Mouse (Mus musculus) liver, postnatal 0 days (tissue): ENCODE data around the gene 1700006A11Rik. TPM values are rescaled to one million over a fixed set of nuclear protein-coding genes. Genes with fewer than 3 reads are reported as not detected.
"Not testable (repeated sequence)": the region's sequence is repeated elsewhere in the genome, so short reads cannot be mapped to it uniquely, and the experiment has no call there.

Experiments
- ATAC-seq: fragments of 200-750 bp; cut with Nextera tagmentation; 2 replicates; pipeline ENCODE4 v1.8.0; 2017; ENCODE audit warnings: mild to moderate bottlenecking, moderate library complexity
- DNase-seq: peaks from one replicate; pipeline ENCODE4 v3.0.0-alpha.2; 2016
- H3K27ac ChIP-seq: fragments of 300-500 bp; sonication (generic); 2 replicates; pipeline ENCODE4 v1.5.1; 2014; ENCODE audit warnings: antibody characterized with exemption, moderate library complexity, mild to moderate bottlenecking, low read depth
- H3K27me3 ChIP-seq: fragments of 300-500 bp; sonication (generic); 2 replicates; pipeline ENCODE4 v1.6.1; 2014; ENCODE audit warnings: low read length, control low read depth, mixed read lengths; ENCODE audit not compliant: insufficient read depth
- H3K36me3 ChIP-seq: fragments of 300-500 bp; sonication (generic); replicated peaks from 2 replicates; pipeline ENCODE4 v1.6.1; 2014; ENCODE audit warnings: mild to moderate bottlenecking, control low read depth, low read length, moderate library complexity, mixed read lengths; ENCODE audit not compliant: insufficient read depth
- H3K4me1 ChIP-seq: fragments of 300-500 bp; sonication (generic); 2 replicates; pipeline ENCODE4 v1.6.1; 2014; ENCODE audit warnings: antibody characterized with exemption, mild to moderate bottlenecking, control low read depth; ENCODE audit not compliant: insufficient read depth
- H3K4me2 ChIP-seq: fragments of 300-500 bp; sonication (generic); 2 replicates; pipeline ENCODE4 v1.6.1; 2014; ENCODE audit warnings: low read depth, mild to moderate bottlenecking, low read length, moderate library complexity, mixed read lengths
- H3K4me3 ChIP-seq: fragments of 300-500 bp; sonication (generic); 2 replicates; pipeline ENCODE4 v1.5.1; 2014; ENCODE audit warnings: low read depth, low read length
- H3K9ac ChIP-seq: fragments of 300-500 bp; sonication (generic); replicated peaks from 2 replicates; pipeline ENCODE4 v1.6.1; 2014; ENCODE audit warnings: mild to moderate bottlenecking, moderate library complexity
- H3K9me3 ChIP-seq: fragments of 300-500 bp; sonication (generic); 2 replicates; pipeline ENCODE4 v1.6.1; 2016; ENCODE audit warnings: mild to moderate bottlenecking, control low read depth, low read length, mixed read lengths
- CTCF ChIP-seq: sonication (generic); IDR thresholded peaks from 2 replicates; pipeline ENCODE4 v1.5.1; 2016; ENCODE audit warnings: antibody characterized with exemption, low read depth
- EP300 ChIP-seq: IDR thresholded peaks from 2 replicates; pipeline ENCODE4 v1.6.1; 2016; ENCODE audit warnings: antibody characterized with exemption, low read depth, mild to moderate bottlenecking
- WGBS: fragments of 180-500 bp; shearing (Covaris S2); extraction: QIAGEN DNeasy Blood & Tissue Kit; methylation state at CpG from one replicate; pipeline ENCODE4 v1.1.7; 2014; ENCODE audit not compliant: insufficient replicate concordance; 5-methylcytosine and 5-hydroxymethylcytosine counted together
- polyA plus RNA-seq: library from polyadenylated mRNA; unstranded; fragments of >200 nt; fragmentation: Nextera tagmentation; extraction: Ambion mirVana; gene quantifications from 2 replicates; pipeline ENCODE4 v1.2.1, GENCODE M21; 2015

Gene 1700006A11Rik
- polyA plus RNA-seq: not detected in 2 replicates

GRCm38 (mm10) chr3:124425940-124426339 lies at the start of gene 1700006A11Rik:
Gene 1700006A11Rik, minus strand, starts transcription at chr3:124426040.
- 83% methylated on average over 1 of the region's 1 CpGs for WGBS
- ATAC-seq: no peak
- Histone ChIP-seq H3K27ac (no peak within 1 kb of the TSS), H3K4me1 (no peaks in the 10 kb centered on the region), H3K4me3 (no peak within 1 kb of the TSS), H3K27me3 (no peaks in the 10 kb centered on the region), H3K4me2 (no peak within 1 kb of the TSS), H3K36me3 (no peaks in the 10 kb centered on the region), H3K9ac (no peak within 1 kb of the TSS), H3K9me3 (no peaks in the 10 kb centered on the region)
- TF ChIP-seq CTCF (no peak), EP300 (no peak)
- DNase-seq: no peak

GRCm38 (mm10) chr3:124474291-124474690 lies 48.5 kb upstream of the 1700006A11Rik start:
- WGBS: 55% methylated on average over 5 of the region's 5 CpGs
- not testable (repeated sequence) for DNase-seq, H3K4me3 ChIP-seq, H3K9ac ChIP-seq, H3K4me2 ChIP-seq, H3K36me3 ChIP-seq, ATAC-seq, H3K4me1 ChIP-seq, H3K27ac ChIP-seq, H3K9me3 ChIP-seq, H3K27me3 ChIP-seq

DNA sequence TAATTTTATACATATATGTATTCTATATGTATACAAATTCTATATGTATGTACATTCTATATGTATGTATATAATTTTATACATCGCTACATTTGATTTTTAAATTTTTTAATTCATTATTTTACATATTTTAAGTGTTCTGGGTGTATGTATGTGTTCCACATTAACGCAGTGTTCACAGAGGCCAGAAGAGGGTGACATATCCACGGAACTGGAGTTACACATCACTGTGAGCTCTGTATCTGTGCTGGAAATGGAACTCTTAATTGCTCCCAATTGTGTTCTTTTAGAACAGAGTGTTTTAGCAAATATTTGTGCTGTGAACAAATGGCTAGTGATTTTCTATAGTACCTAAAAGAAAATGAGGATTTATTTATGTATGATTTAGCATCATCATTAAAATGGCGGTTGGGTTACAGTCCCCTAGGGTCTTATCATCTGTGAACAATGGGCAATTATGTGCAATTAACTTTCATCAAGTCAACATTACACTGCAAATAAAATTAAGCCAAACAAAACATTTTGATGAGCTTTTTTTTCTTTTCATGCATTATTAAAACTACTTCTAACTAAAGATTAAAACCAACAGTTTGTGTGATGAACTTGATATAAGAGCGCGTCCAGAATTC lies 40.4 kb upstream of the 1700006A11Rik start:
- H3K27me3 ChIP-seq: no peaks in the 10 kb centered on the region
- no peaks in the 10 kb centered on the region for H3K9me3 ChIP-seq
- ATAC-seq (no peak), DNase-seq (no peak)
- 76% methylated on average over 6 of the region's 6 CpGs for WGBS
- TF ChIP-seq EP300 (no peak), CTCF (no peak)
- H3K4me2 ChIP-seq: no peak overlapping the region
- no peak overlapping the region for H3K27ac ChIP-seq
- H3K36me3 ChIP-seq: no peaks in the 10 kb centered on the region
- H3K9ac ChIP-seq: no peak overlapping the region
- no peaks in the 10 kb centered on the region for H3K4me1 ChIP-seq
- no peak overlapping the region for H3K4me3 ChIP-seq

GRCm38 (mm10) chr3:124392201-124392600 lies 33.6 kb downstream of the 1700006A11Rik start:
- no peaks in the 10 kb centered on the region for H3K4me1 ChIP-seq
- no peak overlapping the region for H3K9ac ChIP-seq
- H3K27me3 ChIP-seq: no peaks in the 10 kb centered on the region
- H3K36me3 ChIP-seq: no peaks in the 10 kb centered on the region
- ATAC-seq (no peak), DNase-seq (no peak)
- H3K27ac ChIP-seq: no peak overlapping the region
- TF ChIP-seq CTCF: no peak
- TF ChIP-seq EP300: no peak
- no peaks in the 10 kb centered on the region for H3K9me3 ChIP-seq
- WGBS: 76% methylated on average over 5 of the region's 5 CpGs
- H3K4me3 ChIP-seq: no peak overlapping the region
- no peak overlapping the region for H3K4me2 ChIP-seq

DNA sequence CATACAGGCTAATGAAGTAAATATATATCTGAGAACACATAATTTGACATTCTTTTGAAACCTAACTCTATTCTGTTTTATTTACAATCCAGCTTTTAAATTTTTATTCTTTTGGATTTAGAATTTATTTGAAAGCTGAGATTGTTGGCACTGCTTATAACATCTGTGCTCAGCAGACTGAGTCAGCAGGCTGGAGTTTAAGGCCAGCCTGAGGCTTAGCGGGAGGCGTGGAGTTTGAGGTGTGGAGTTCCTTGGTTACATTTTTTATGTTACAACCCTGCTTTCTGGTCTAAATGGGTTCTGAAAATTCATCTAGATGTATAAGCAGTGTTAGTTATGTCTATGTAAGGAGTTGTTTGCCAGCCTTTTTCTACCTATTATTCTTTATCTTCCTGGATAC lies 35.7 kb downstream of the 1700006A11Rik start:
- 84% methylated on average over 2 of the region's 2 CpGs for WGBS
- DNase-seq (no peak), ATAC-seq (no peak)
- Histone ChIP-seq H3K9ac (no peak overlapping the region), H3K4me3 (no peak overlapping the region), H3K27me3 (no peaks in the 10 kb centered on the region), H3K9me3 (no peaks in the 10 kb centered on the region), H3K4me2 (no peak overlapping the region), H3K27ac (no peak overlapping the region), H3K36me3 (no peaks in the 10 kb centered on the region), H3K4me1 (no peaks in the 10 kb centered on the region)
- TF ChIP-seq CTCF: no peak
- no peak for TF ChIP-seq EP300

DNA sequence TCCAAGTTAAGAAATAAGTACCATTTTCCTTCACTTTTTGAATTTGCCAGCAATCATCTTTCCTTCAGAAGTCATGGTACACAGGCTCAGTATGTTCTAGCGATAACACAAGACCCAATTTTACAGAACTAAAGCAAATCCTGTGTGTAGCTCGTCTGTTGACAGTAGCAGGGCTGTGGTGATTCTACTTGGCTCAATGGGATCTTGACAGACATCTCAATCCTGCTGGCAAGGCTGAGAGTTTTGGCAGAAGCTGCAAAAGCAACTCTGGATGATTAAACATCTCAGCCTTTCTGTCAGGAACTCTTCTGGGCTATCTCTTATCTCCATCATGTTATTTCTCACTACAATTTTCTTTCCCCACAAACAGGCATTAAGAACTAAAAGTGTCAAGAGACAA lies 36.2 kb downstream of the 1700006A11Rik start:
- H3K9me3 ChIP-seq: no peaks in the 10 kb centered on the region
- no peak overlapping the region for H3K9ac ChIP-seq
- TF ChIP-seq EP300 (no peak), CTCF (no peak)
- no peaks in the 10 kb centered on the region for H3K4me1 ChIP-seq
- H3K4me2 ChIP-seq: no peak overlapping the region
- no peak for ATAC-seq
- no peak overlapping the region for H3K4me3 ChIP-seq
- H3K27me3 ChIP-seq: no peaks in the 10 kb centered on the region
- WGBS: 57% methylated on average over 2 of the region's 2 CpGs
- DNase-seq: no peak
- H3K27ac ChIP-seq: no peak overlapping the region
- H3K36me3 ChIP-seq: no peaks in the 10 kb centered on the region

DNA sequence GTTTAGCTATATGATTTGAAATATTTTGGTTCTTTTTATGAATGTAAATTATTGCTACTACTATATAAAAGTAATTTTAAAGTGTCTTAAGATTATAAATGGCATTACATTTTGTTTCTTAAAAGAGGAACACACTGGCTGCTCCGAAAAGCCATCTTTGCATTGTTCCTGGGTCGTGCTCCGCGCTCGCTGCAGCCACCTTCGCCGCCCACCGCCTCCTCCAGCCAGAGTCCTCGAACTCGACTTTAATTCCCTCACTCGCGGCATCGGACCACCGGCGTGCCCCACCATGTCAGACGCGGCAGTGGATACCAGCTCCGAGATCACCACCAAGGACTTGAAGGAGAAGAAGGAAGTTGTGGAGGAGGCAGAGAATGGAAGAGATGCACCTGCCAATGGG lies 40.5 kb downstream of the 1700006A11Rik start:
- not testable (repeated sequence) for H3K4me3 ChIP-seq, H3K9me3 ChIP-seq, H3K4me1 ChIP-seq, H3K4me2 ChIP-seq, H3K27ac ChIP-seq, ATAC-seq, H3K36me3 ChIP-seq, H3K9ac ChIP-seq, DNase-seq, H3K27me3 ChIP-seq
- 86% methylated on average over 18 of the region's 18 CpGs for WGBS
